Mouse (Mus musculus) heart, embryonic 15.5 days (tissue): ENCODE measurements around the gene Olfr1472. TPM values are rescaled to one million over a fixed set of nuclear protein-coding genes. Genes with fewer than 3 reads are reported as not detected.
"Not testable (repeated sequence)": the region's sequence is repeated elsewhere in the genome, so short reads cannot be mapped to it uniquely, and the experiment has no call there.

Experiments
- ATAC-seq: fragments of 200-750 bp; cut with Nextera tagmentation; replicated peaks from 2 replicates; pipeline ENCODE4 v1.8.0; 2017; ENCODE audit warnings: low read depth, moderate TSS enrichment; ENCODE audit not compliant: insufficient number of reproducible peaks, insufficient read depth, low FRiP score
- H3K27ac ChIP-seq: fragments of 300-500 bp; sonication (generic); 2 replicates; pipeline ENCODE4 v1.5.1; 2015; ENCODE audit warnings: mild to moderate bottlenecking, inconsistent platforms
- H3K27me3 ChIP-seq: fragments of 300-500 bp; sonication (generic); 2 replicates; pipeline ENCODE4 v1.6.1; 2015; ENCODE audit warnings: inconsistent platforms
- H3K36me3 ChIP-seq: fragments of 300-500 bp; sonication (generic); 2 replicates; pipeline ENCODE4 v1.6.1; 2015; ENCODE audit warnings: mild to moderate bottlenecking, inconsistent platforms
- H3K4me1 ChIP-seq: fragments of 300-500 bp; sonication (generic); replicated peaks from 2 replicates; pipeline ENCODE4 v1.6.1; 2015; ENCODE audit warnings: inconsistent platforms
- H3K4me2 ChIP-seq: fragments of 300-500 bp; sonication (generic); 2 replicates; pipeline ENCODE4 v1.6.1; 2015; ENCODE audit warnings: inconsistent platforms, mild to moderate bottlenecking, moderate library complexity
- H3K4me3 ChIP-seq: fragments of 300-500 bp; sonication (generic); 2 replicates; pipeline ENCODE4 v1.5.1; 2015; ENCODE audit warnings: mild to moderate bottlenecking, inconsistent platforms
- H3K9ac ChIP-seq: fragments of 300-500 bp; sonication (generic); 2 replicates; pipeline ENCODE4 v1.6.1; 2015; ENCODE audit warnings: mild to moderate bottlenecking, inconsistent platforms
- H3K9me3 ChIP-seq: fragments of 300-500 bp; sonication (generic); replicated peaks from 2 replicates; pipeline ENCODE4 v1.6.1; 2016; ENCODE audit warnings: inconsistent platforms
- WGBS: fragments of 180-500 bp; shearing (Covaris S2); methylation state at CpG from one replicate; pipeline ENCODE4 v1.1.7; 2015; ENCODE audit warnings: mixed read lengths; 5-methylcytosine and 5-hydroxymethylcytosine counted together
- polyA plus RNA-seq: library from polyadenylated mRNA; unstranded; fragments of >200 nt; fragmentation: Nextera tagmentation; extraction: Ambion mirVana; gene quantifications from 2 replicates; pipeline ENCODE4 v1.2.1, GENCODE M21; 2015

Olfr1472 gene
- polyA plus RNA-seq: not detected in 2 replicates

- Histone ChIP-seq H3K9me3 (0 out of 2 replicates have a peak, but pooled peaks cover 4% of the 10 kb centered on the region), H3K27me3 (no peaks in the 10 kb centered on the region), H3K4me1 (no peaks in the 10 kb centered on the region), H3K4me3 (no peak within 1 kb of the TSS), H3K9ac (no peak within 1 kb of the TSS), H3K36me3 (no peaks in the 10 kb centered on the region), H3K27ac (no peak within 1 kb of the TSS), H3K4me2 (no peak within 1 kb of the TSS)
- WGBS: 70% methylated on average over 1 of the region's 1 CpGs
- ATAC-seq: no peak
Measured at GRCm38 (mm10) chr19:13455986-13456385, at the start of gene Olfr1472. Gene Olfr1472 (minus strand): TSS chr19:13456086.

- H3K4me1 ChIP-seq: no peaks in the 10 kb centered on the region
- H3K36me3 ChIP-seq: no peaks in the 10 kb centered on the region
- H3K27ac ChIP-seq: no peak within 1 kb of the TSS
- ATAC-seq: no peak
- H3K9ac ChIP-seq: no peak within 1 kb of the TSS
- H3K4me3 ChIP-seq: no peak within 1 kb of the TSS
- no peak within 1 kb of the TSS for H3K4me2 ChIP-seq
- no peaks in the 10 kb centered on the region for H3K27me3 ChIP-seq
- no peaks in the 10 kb centered on the region; the same call in 1 of the 2 replicates for H3K9me3 ChIP-seq
- 60% methylated on average over 3 of the region's 3 CpGs for WGBS
Measured at GRCm38 (mm10) chr19:13500246-13500645, 44.4 kb upstream of the Olfr1472 start, which contains the start of gene Olfr1477. Gene Olfr1477 (plus strand): TSS chr19:13500546.

GRCm38 (mm10) chr19:13480096-13480495, 24.2 kb upstream of the Olfr1472 start, which contains the start of gene Olfr1475:
Gene Olfr1475 (minus strand): TSS chr19:13480196.
- ATAC-seq: no peak
- no peak within 1 kb of the TSS for H3K9ac ChIP-seq
- H3K27me3 ChIP-seq: no peaks in the 10 kb centered on the region
- H3K4me3 ChIP-seq: no peak within 1 kb of the TSS
- no peak within 1 kb of the TSS for H3K4me2 ChIP-seq
- no peaks in the 10 kb centered on the region for H3K9me3 ChIP-seq
- H3K4me1 ChIP-seq: no peaks in the 10 kb centered on the region
- no peaks in the 10 kb centered on the region for H3K36me3 ChIP-seq
- no peak within 1 kb of the TSS for H3K27ac ChIP-seq

- not testable (repeated sequence) for H3K9me3 ChIP-seq, H3K4me1 ChIP-seq, H3K4me2 ChIP-seq, H3K27me3 ChIP-seq, ATAC-seq, H3K4me3 ChIP-seq, H3K36me3 ChIP-seq, H3K9ac ChIP-seq, H3K27ac ChIP-seq
- WGBS: 72% methylated on average over 4 of the region's 4 CpGs
Measured at GRCm38 (mm10) chr19:13469265-13469664, 13.4 kb upstream of the Olfr1472 start, which contains the start of gene Olfr1474. Gene Olfr1474 (plus strand): TSS chr19:13469565.

- 69% methylated on average over 2 of the region's 2 CpGs for WGBS
- H3K36me3 ChIP-seq, H3K9me3 ChIP-seq, H3K27me3 ChIP-seq, H3K4me3 ChIP-seq, H3K9ac ChIP-seq, H3K4me1 ChIP-seq, ATAC-seq, H3K27ac ChIP-seq, H3K4me2 ChIP-seq: not testable (repeated sequence)
Measured at GRCm38 (mm10) chr19:13443109-13443508, 12.8 kb downstream of the Olfr1472 start, which contains the start of gene Olfr1471. Gene Olfr1471 (plus strand): TSS chr19:13443409.

- Histone ChIP-seq H3K4me2 (no peak within 1 kb of the TSS), H3K4me3 (no peak within 1 kb of the TSS), H3K27me3 (no peaks in the 10 kb centered on the region), H3K36me3 (no peaks in the 10 kb centered on the region), H3K27ac (no peak within 1 kb of the TSS), H3K9ac (no peak within 1 kb of the TSS), H3K4me1 (no peaks in the 10 kb centered on the region), H3K9me3 (no peaks in the 10 kb centered on the region)
- ATAC-seq: no peak
- WGBS: 62% methylated on average over 2 of the region's 2 CpGs
Measured at GRCm38 (mm10) chr19:13407549-13407948, 48.3 kb downstream of the Olfr1472 start, which contains the start of gene Olfr1469. Gene Olfr1469 (plus strand): TSS chr19:13407849.

Other genes with a start within 250 kb of the Olfr1472 start
- not detected in 2 replicates for gene Olfr1463, start 224.8 kb downstream of the Olfr1472 start, polyA plus RNA-seq
- not detected in 2 replicates for gene Olfr1465, start 140.5 kb downstream of the Olfr1472 start, polyA plus RNA-seq
- not detected in 2 replicates for gene Olfr1466, start 117.2 kb downstream of the Olfr1472 start, polyA plus RNA-seq
- gene Olfr1467, start 93.8 kb downstream of the Olfr1472 start, polyA plus RNA-seq: not detected in 2 replicates
- not detected in 2 replicates for gene Olfr1469, start 48.2 kb downstream of the Olfr1472 start, polyA plus RNA-seq
- gene Olfr1471, start 12.7 kb downstream of the Olfr1472 start, polyA plus RNA-seq: not detected in 2 replicates
- gene Olfr1474, start 13.5 kb upstream of the Olfr1472 start, polyA plus RNA-seq: not detected in 2 replicates
- gene Olfr1475, start 24.1 kb upstream of the Olfr1472 start, polyA plus RNA-seq: not detected in 2 replicates
- not detected in 2 replicates for gene Olfr1477, start 44.5 kb upstream of the Olfr1472 start, polyA plus RNA-seq
- gene Olfr1480, start 71.8 kb upstream of the Olfr1472 start, polyA plus RNA-seq: not detected in 2 replicates
- not detected in 2 replicates for gene Olfr1484, start 127.4 kb upstream of the Olfr1472 start, polyA plus RNA-seq
- not detected in 2 replicates for gene Olfr1487, start 161.3 kb upstream of the Olfr1472 start, polyA plus RNA-seq
- not detected in 2 replicates for gene Olfr1489, start 175.5 kb upstream of the Olfr1472 start, polyA plus RNA-seq
- gene Olfr1490, start 195.0 kb upstream of the Olfr1472 start, polyA plus RNA-seq: not detected in 2 replicates
- not detected in 2 replicates for gene Olfr1491, start 241.2 kb upstream of the Olfr1472 start, polyA plus RNA-seq